Mouse (Mus musculus): ENCODE data around the gene Dnmt3a. TPM values are rescaled to one million over a fixed set of nuclear protein-coding genes. Genes with fewer than 3 reads are reported as not detected.
A peak's percentile ranks its signal among the peaks of the same experiment; 100 is the strongest.

Gene Dnmt3a
- polyA plus RNA-seq, 2 experiments: 48.7 to 74.5 TPM

GRCm38 (mm10) chr12:3855762-3856501 is 50.1 kb downstream of the Dnmt3a start:
- peaks cover 24% of the 10 kb centered on the region for H3K36me3 ChIP-seq (ENCODE audit: control insufficient read depth, insufficient read depth, low read length)
- no peak overlapping the region for H3K4me2 ChIP-seq (replicated peaks; ENCODE audit: low read depth, low read length, severe bottlenecking)
- no peaks in the 10 kb centered on the region for H3K9me3 ChIP-seq (ENCODE audit: control insufficient read depth, low read length)
- H3K4me1 ChIP-seq (ENCODE audit: control insufficient read depth, insufficient read depth, low read length): peaks cover 14% of the 10 kb centered on the region
- DNase-seq (ENCODE audit: low spot score) (peak; percentile 59), ATAC-seq (ENCODE audit: low FRiP score, low read depth) (peak; percentile 64)
- WGBS: 45% methylated on average over 7 of the region's 7 CpGs
- H3K27me3 ChIP-seq (ENCODE audit: control insufficient read depth, insufficient read depth, low read length): no peaks in the 10 kb centered on the region
- no peak overlapping the region for H3K4me3 ChIP-seq (replicated peaks; ENCODE audit: low read length)
- TF ChIP-seq POLR2A (IDR thresholded peaks at IDR 0.05; ENCODE audit: borderline replicate concordance, extremely low read depth, insufficient read depth, insufficient read length): no peak
- H3K27ac ChIP-seq (replicated peaks; ENCODE audit: low read depth, low read length): peak overlapping the region; percentile 69
- H3K9ac ChIP-seq (ENCODE audit: low read depth, low read length, severe bottlenecking): no peak overlapping the region; the same call in 1 of the 2 replicates

- ATAC-seq (ENCODE audit: low FRiP score, low read depth): no peak
- Histone ChIP-seq H3K36me3 (ENCODE audit: control insufficient read depth, insufficient read depth, low read length) (peaks cover 16% of the 10 kb centered on the region), H3K9me3 (ENCODE audit: control insufficient read depth, low read length) (no peaks in the 10 kb centered on the region), H3K9ac (ENCODE audit: low read depth, low read length, severe bottlenecking) (no peak overlapping the region), H3K4me3 (replicated peaks; ENCODE audit: low read length) (no peak overlapping the region), H3K4me2 (replicated peaks; ENCODE audit: low read depth, low read length, severe bottlenecking) (no peak overlapping the region), H3K27me3 (ENCODE audit: control insufficient read depth, insufficient read depth, low read length) (no peaks in the 10 kb centered on the region), H3K27ac (replicated peaks; ENCODE audit: low read depth, low read length) (no peak overlapping the region), H3K4me1 (ENCODE audit: control insufficient read depth, insufficient read depth, low read length) (peaks cover 14% of the 10 kb centered on the region)
- 80% methylated on average over 2 of the region's 2 CpGs for WGBS
- DNase-seq (ENCODE audit: low spot score): no peak
- no peak for TF ChIP-seq POLR2A (IDR thresholded peaks at IDR 0.05; ENCODE audit: borderline replicate concordance, extremely low read depth, insufficient read depth, insufficient read length)
Measured at GRCm38 (mm10) chr12:3856748-3857147, 50.9 kb downstream of the Dnmt3a start.

GRCm38 (mm10) chr12:3857231-3857630 is 51.4 kb downstream of the Dnmt3a start:
- DNase-seq (ENCODE audit: low spot score) (no peak), ATAC-seq (ENCODE audit: low FRiP score, low read depth) (no peak)
- Histone ChIP-seq H3K27me3 (ENCODE audit: control insufficient read depth, insufficient read depth, low read length) (no peaks in the 10 kb centered on the region), H3K4me2 (replicated peaks; ENCODE audit: low read depth, low read length, severe bottlenecking) (no peak overlapping the region), H3K4me1 (ENCODE audit: control insufficient read depth, insufficient read depth, low read length) (peaks cover 14% of the 10 kb centered on the region), H3K27ac (replicated peaks; ENCODE audit: low read depth, low read length) (no peak overlapping the region), H3K9ac (ENCODE audit: low read depth, low read length, severe bottlenecking) (no peak overlapping the region), H3K9me3 (ENCODE audit: control insufficient read depth, low read length) (no peaks in the 10 kb centered on the region), H3K4me3 (replicated peaks; ENCODE audit: low read length) (no peak overlapping the region), H3K36me3 (ENCODE audit: control insufficient read depth, insufficient read depth, low read length) (peaks cover 20% of the 10 kb centered on the region)
- 71% methylated on average over 3 of the region's 3 CpGs for WGBS
- TF ChIP-seq POLR2A (IDR thresholded peaks at IDR 0.05; ENCODE audit: borderline replicate concordance, extremely low read depth, insufficient read depth, insufficient read length): no peak

GRCm38 (mm10) chr12:3857773-3858172 is 52.0 kb downstream of the Dnmt3a start:
- Histone ChIP-seq H3K27ac (replicated peaks; ENCODE audit: low read depth, low read length) (no peak overlapping the region), H3K27me3 (ENCODE audit: control insufficient read depth, insufficient read depth, low read length) (no peaks in the 10 kb centered on the region), H3K9ac (ENCODE audit: low read depth, low read length, severe bottlenecking) (no peak overlapping the region), H3K4me3 (replicated peaks; ENCODE audit: low read length) (no peak overlapping the region), H3K4me2 (replicated peaks; ENCODE audit: low read depth, low read length, severe bottlenecking) (no peak overlapping the region), H3K4me1 (ENCODE audit: control insufficient read depth, insufficient read depth, low read length) (peaks cover 14% of the 10 kb centered on the region), H3K9me3 (ENCODE audit: control insufficient read depth, low read length) (no peaks in the 10 kb centered on the region), H3K36me3 (ENCODE audit: control insufficient read depth, insufficient read depth, low read length) (peaks cover 25% of the 10 kb centered on the region)
- no peak for TF ChIP-seq POLR2A (IDR thresholded peaks at IDR 0.05; ENCODE audit: borderline replicate concordance, extremely low read depth, insufficient read depth, insufficient read length)
- no peak for ATAC-seq (ENCODE audit: low FRiP score, low read depth)
- no peak for DNase-seq (ENCODE audit: low spot score)
- 83% methylated on average over 9 of the region's 9 CpGs for WGBS

GRCm38 (mm10) chr12:3858754-3859153 is 52.9 kb downstream of the Dnmt3a start:
- no peak for TF ChIP-seq POLR2A (IDR thresholded peaks at IDR 0.05; ENCODE audit: borderline replicate concordance, extremely low read depth, insufficient read depth, insufficient read length)
- Histone ChIP-seq H3K9ac (ENCODE audit: low read depth, low read length, severe bottlenecking) (no peak overlapping the region), H3K9me3 (ENCODE audit: control insufficient read depth, low read length) (no peaks in the 10 kb centered on the region), H3K4me2 (replicated peaks; ENCODE audit: low read depth, low read length, severe bottlenecking) (no peak overlapping the region), H3K27me3 (ENCODE audit: control insufficient read depth, insufficient read depth, low read length) (no peaks in the 10 kb centered on the region), H3K27ac (replicated peaks; ENCODE audit: low read depth, low read length) (no peak overlapping the region), H3K36me3 (ENCODE audit: control insufficient read depth, insufficient read depth, low read length) (peaks cover 33% of the 10 kb centered on the region), H3K4me1 (ENCODE audit: control insufficient read depth, insufficient read depth, low read length) (peaks cover 14% of the 10 kb centered on the region), H3K4me3 (replicated peaks; ENCODE audit: low read length) (no peak overlapping the region)
- ATAC-seq (ENCODE audit: low FRiP score, low read depth) (no peak), DNase-seq (ENCODE audit: low spot score) (no peak)
- WGBS: 82% methylated on average over 4 of the region's 4 CpGs

All from limb, embryonic 14.5 days (tissue).